Mouse (Mus musculus) midbrain, embryonic 16.5 days (tissue): ENCODE results near the gene Sema4d. TPM values are rescaled to one million over a fixed set of nuclear protein-coding genes. Genes with fewer than 3 reads are reported as not detected.
"Not testable (repeated sequence)": the region's sequence is repeated elsewhere in the genome, so short reads cannot be mapped to it uniquely, and the experiment has no call there.

Experiments
- ATAC-seq: fragments of 200-750 bp; cut with Nextera tagmentation; 2 replicates; pipeline ENCODE4 v1.8.0; 2017; ENCODE audit warnings: moderate TSS enrichment
- H3K27ac ChIP-seq: fragments of 300-500 bp; sonication (generic); 2 replicates; pipeline ENCODE4 v1.5.1; 2014; ENCODE audit warnings: mild to moderate bottlenecking, low read length, mixed read lengths
- H3K27me3 ChIP-seq: fragments of 300-500 bp; sonication (generic); 2 replicates; pipeline ENCODE4 v1.6.1; 2014; ENCODE audit warnings: low read depth, low read length, mixed read lengths; ENCODE audit not compliant: control insufficient read depth, insufficient read depth
- H3K36me3 ChIP-seq: fragments of 300-500 bp; sonication (generic); 2 replicates; pipeline ENCODE4 v1.6.1; 2014; ENCODE audit warnings: mild to moderate bottlenecking, low read length, moderate library complexity, mixed read lengths; ENCODE audit not compliant: control insufficient read depth, insufficient read depth
- H3K4me1 ChIP-seq: fragments of 300-500 bp; sonication (generic); 2 replicates; pipeline ENCODE4 v1.6.1; 2014; ENCODE audit warnings: mild to moderate bottlenecking, low read length, mixed read lengths; ENCODE audit not compliant: control insufficient read depth, insufficient read depth
- H3K4me2 ChIP-seq: fragments of 300-500 bp; sonication (generic); 2 replicates; pipeline ENCODE4 v1.6.1; 2014; ENCODE audit warnings: mild to moderate bottlenecking, low read length, mixed read lengths
- H3K4me3 ChIP-seq: fragments of 300-500 bp; sonication (generic); 2 replicates; pipeline ENCODE4 v1.5.1; 2014; ENCODE audit warnings: low read depth, mild to moderate bottlenecking, low read length, moderate library complexity, mixed read lengths
- H3K9ac ChIP-seq: fragments of 300-500 bp; sonication (generic); 2 replicates; pipeline ENCODE4 v1.6.1; 2014; ENCODE audit warnings: low read depth, low read length, mixed read lengths
- H3K9me3 ChIP-seq: fragments of 300-500 bp; sonication (generic); replicated peaks from 2 replicates; pipeline ENCODE4 v1.6.1; 2014; ENCODE audit warnings: mild to moderate bottlenecking, low read length, mixed read lengths; ENCODE audit not compliant: control insufficient read depth, poor library complexity, severe bottlenecking
- WGBS: fragments of 180-500 bp; shearing (Covaris S2); extraction: QIAGEN DNeasy Blood & Tissue Kit; methylation state at CpG from one replicate; pipeline ENCODE4 v1.1.7; 2014; 5-methylcytosine and 5-hydroxymethylcytosine counted together
- polyA plus RNA-seq: library from polyadenylated mRNA; unstranded; fragments of >200 nt; fragmentation: Nextera tagmentation; extraction: Ambion mirVana; gene quantifications from 2 replicates; pipeline ENCODE4 v1.2.1, GENCODE M21; 2015

Sema4d gene
- polyA plus RNA-seq, 1 experiment from 2014 or later, result 16.7 TPM

DNA sequence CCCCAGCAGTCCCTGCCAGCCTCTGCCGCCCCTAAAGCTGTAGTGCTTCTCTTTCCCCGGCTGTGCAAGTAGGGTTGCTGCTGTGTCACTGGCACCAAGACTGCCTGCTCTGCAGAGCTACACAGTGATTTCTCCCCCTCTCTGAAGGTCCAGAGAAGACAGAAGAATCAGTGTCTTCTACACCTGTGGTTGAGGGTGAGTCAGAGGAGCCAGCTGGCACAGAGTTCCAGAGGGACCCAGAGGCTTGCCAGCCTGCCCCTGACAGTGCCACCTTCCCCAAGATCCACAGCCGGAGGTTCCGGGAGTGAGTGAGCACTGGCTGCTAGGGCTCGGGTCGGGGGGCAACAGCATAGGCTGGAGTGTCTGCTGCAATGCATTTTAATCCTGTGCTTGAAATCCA is 114.9 kb downstream of the Sema4d start:
- WGBS, result 95% methylated on average over 6 of the region's 6 CpGs

DNA sequence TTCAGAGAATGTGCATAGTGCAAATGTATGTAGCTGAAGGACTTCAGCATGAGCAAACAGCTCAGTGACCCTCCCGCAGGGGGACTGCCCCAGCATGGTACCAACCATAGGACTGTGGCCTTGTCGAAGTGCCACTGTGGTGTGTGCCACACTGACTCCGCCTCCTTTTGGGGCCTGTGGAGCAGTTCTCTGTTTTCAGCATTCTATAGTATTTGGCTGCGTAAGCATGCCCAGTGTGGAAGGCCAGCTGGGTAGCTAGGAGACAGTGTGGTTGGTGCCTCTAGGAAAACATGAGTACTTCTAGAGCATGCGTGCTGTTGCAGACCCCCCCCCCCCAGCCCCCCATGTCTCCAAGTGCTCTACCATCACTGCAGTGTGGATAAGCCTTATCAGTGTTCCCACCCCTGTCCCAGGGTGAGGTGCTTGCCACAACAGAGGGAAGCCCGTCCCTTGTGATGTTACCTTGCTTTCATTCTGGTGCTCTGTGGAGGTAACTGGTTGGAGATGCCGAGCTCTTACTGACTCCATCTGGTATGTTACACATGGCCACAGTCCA is 115.8 kb downstream of the Sema4d start:
- H3K9me3 ChIP-seq, result no peaks in the 10 kb centered on the region
- H3K4me1 ChIP-seq, result no peaks in the 10 kb centered on the region
- no peak overlapping the region for H3K27ac ChIP-seq
- no peak overlapping the region for H3K9ac ChIP-seq
- H3K27me3 ChIP-seq, result no peaks in the 10 kb centered on the region
- ATAC-seq, result no peak
- H3K4me2 ChIP-seq, result no peak overlapping the region
- H3K4me3 ChIP-seq, result no peak overlapping the region
- H3K36me3 ChIP-seq, result peaks cover 58% of the 10 kb centered on the region
- WGBS, result 96% methylated on average over 6 of the region's 7 CpGs

More for the DNA sequence above, 114.9 kb downstream of the Sema4d start:
- Histone ChIP-seq H3K9ac (no peak overlapping the region), H3K9me3 (no peaks in the 10 kb centered on the region), H3K27ac (no peak overlapping the region), H3K4me1 (no peaks in the 10 kb centered on the region), H3K4me2 (no peak overlapping the region), H3K36me3 (peaks cover 63% of the 10 kb centered on the region), H3K4me3 (no peak overlapping the region), H3K27me3 (no peaks in the 10 kb centered on the region)
- no peak for ATAC-seq

- Histone ChIP-seq H3K9me3 (no peaks in the 10 kb centered on the region), H3K4me3 (no peak overlapping the region), H3K9ac (no peak overlapping the region), H3K36me3 (peaks cover 52% of the 10 kb centered on the region), H3K27me3 (no peaks in the 10 kb centered on the region), H3K27ac (no peak overlapping the region), H3K4me1 (no peaks in the 10 kb centered on the region), H3K4me2 (no peak overlapping the region)
- 98% methylated on average over 12 of the region's 12 CpGs for WGBS
- no peak for ATAC-seq
Measured at GRCm38 (mm10) chr13:51677041-51677440, 116.5 kb downstream of the Sema4d start.

- ATAC-seq, result no peak
- Histone ChIP-seq H3K9ac (no peak overlapping the region), H3K4me2 (no peak overlapping the region), H3K27ac (no peak overlapping the region), H3K4me1 (no peaks in the 10 kb centered on the region), H3K9me3 (no peaks in the 10 kb centered on the region), H3K36me3 (peaks cover 49% of the 10 kb centered on the region), H3K4me3 (no peak overlapping the region), H3K27me3 (no peaks in the 10 kb centered on the region)
- 75% methylated on average over 4 of the region's 4 CpGs for WGBS
Measured at GRCm38 (mm10) chr13:51676641-51677040, 116.9 kb downstream of the Sema4d start.

DNA sequence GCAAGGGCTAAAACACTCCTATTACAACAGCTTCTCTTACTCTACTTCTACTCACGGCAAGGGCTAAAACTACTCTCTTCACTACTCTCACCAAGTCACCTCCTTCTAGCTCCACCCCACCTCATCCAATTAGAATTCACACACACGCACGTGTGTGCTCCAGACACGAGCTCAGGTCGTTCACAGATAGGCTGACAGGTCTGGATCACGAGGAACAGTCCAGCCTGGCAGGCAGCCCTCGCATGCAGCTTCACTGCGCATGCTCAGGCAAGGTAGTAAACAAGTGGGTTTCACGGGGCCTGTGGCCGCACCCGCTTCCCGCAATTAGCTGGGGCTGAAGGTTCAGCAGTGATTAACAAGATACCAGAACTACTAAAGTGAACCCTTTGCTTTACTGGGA is 125.4 kb downstream of the Sema4d start:
- peaks cover 23% of the 10 kb centered on the region for H3K36me3 ChIP-seq
- not testable (repeated sequence) for H3K4me1 ChIP-seq
- WGBS, result 96% methylated on average over 12 of the region's 12 CpGs

GRCm38 (mm10) chr13:51663561-51663960 is 130.0 kb downstream of the Sema4d start:
- Histone ChIP-seq H3K36me3 (peaks cover 33% of the 10 kb centered on the region), H3K9me3 (no peaks in the 10 kb centered on the region), H3K9ac (no peak overlapping the region), H3K27me3 (no peaks in the 10 kb centered on the region), H3K4me1 (no peaks in the 10 kb centered on the region), H3K4me3 (no peak overlapping the region), H3K4me2 (no peak overlapping the region), H3K27ac (no peak overlapping the region)
- 97% methylated on average over 2 of the region's 2 CpGs for WGBS
- no peak for ATAC-seq

More for the DNA sequence above, 125.4 kb downstream of the Sema4d start:
- not testable (repeated sequence) for H3K9me3 ChIP-seq, H3K4me3 ChIP-seq, H3K27me3 ChIP-seq, H3K27ac ChIP-seq, H3K9ac ChIP-seq, ATAC-seq, H3K4me2 ChIP-seq

DNA sequence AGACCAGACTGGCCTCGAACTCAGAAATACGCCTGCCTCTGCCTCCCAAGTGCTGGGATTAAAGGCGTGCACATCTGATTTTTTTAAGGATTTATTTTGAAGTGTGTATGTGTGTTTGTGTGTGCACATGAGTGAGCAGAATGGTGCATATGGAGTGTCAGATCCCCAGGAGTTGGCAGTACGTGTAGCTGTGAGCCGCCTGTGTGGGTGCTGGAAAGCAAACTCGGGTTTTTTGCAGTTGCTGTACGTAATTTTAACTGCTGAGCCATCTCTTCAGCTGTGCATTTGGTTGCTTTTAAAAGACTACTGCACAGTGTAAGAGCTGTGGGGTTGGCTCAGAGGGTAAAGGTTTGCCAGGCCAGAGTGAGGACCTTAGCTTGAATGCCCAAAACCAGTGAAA is 134.0 kb downstream of the Sema4d start:
- peaks cover 39% of the 10 kb centered on the region for H3K36me3 ChIP-seq
- no peak for ATAC-seq

DNA sequence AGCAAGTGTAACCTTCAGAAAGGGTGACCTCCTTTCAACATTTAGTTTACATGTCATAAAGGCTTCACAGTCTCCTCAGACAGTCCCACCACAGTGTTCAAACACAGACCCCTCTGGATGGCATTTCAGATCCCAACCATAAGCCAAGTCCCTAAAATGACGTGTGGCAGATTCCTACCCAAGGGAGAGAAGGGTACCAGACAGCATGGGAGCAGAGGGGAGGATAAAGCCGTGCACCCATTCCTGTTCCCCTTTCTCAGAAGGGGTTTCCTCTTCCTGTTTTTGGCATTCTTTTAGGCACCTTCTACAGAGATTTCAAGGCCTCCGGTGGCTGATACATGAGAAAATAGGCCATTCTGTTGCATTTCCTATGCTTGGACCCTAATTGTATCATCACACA is 135.5 kb downstream of the Sema4d start:
- peaks cover 37% of the 10 kb centered on the region for H3K36me3 ChIP-seq
- H3K9ac ChIP-seq, result no peak overlapping the region
- WGBS, result 88% methylated on average over 3 of the region's 3 CpGs
- H3K9me3 ChIP-seq, result no peaks in the 10 kb centered on the region
- ATAC-seq, result no peak
- no peaks in the 10 kb centered on the region for H3K27me3 ChIP-seq
- no peak overlapping the region for H3K4me2 ChIP-seq
- no peaks in the 10 kb centered on the region for H3K4me1 ChIP-seq
- no peak overlapping the region for H3K4me3 ChIP-seq
- no peak overlapping the region for H3K27ac ChIP-seq

More for the DNA sequence above, 134.0 kb downstream of the Sema4d start:
- Histone ChIP-seq H3K4me2 (no peak overlapping the region), H3K4me1 (no peaks in the 10 kb centered on the region), H3K4me3 (no peak overlapping the region), H3K9me3 (no peaks in the 10 kb centered on the region), H3K27ac (no peak overlapping the region), H3K9ac (no peak overlapping the region), H3K27me3 (no peaks in the 10 kb centered on the region)
- 95% methylated on average over 7 of the region's 7 CpGs for WGBS

GRCm38 (mm10) chr13:51656516-51657235 is 136.9 kb downstream of the Sema4d start:
- Histone ChIP-seq H3K4me2 (no peak overlapping the region), H3K27ac (no peak overlapping the region), H3K9ac (no peak overlapping the region), H3K4me1 (peaks cover 6% of the 10 kb centered on the region), H3K36me3 (peaks cover 28% of the 10 kb centered on the region), H3K9me3 (no peaks in the 10 kb centered on the region), H3K4me3 (no peak overlapping the region), H3K27me3 (no peaks in the 10 kb centered on the region)
- ATAC-seq, result no peak
- 94% methylated on average over 13 of the region's 13 CpGs for WGBS
